9 mouse cellular contexts compared by ENCODE assay signal in the genomic region with DNA sequence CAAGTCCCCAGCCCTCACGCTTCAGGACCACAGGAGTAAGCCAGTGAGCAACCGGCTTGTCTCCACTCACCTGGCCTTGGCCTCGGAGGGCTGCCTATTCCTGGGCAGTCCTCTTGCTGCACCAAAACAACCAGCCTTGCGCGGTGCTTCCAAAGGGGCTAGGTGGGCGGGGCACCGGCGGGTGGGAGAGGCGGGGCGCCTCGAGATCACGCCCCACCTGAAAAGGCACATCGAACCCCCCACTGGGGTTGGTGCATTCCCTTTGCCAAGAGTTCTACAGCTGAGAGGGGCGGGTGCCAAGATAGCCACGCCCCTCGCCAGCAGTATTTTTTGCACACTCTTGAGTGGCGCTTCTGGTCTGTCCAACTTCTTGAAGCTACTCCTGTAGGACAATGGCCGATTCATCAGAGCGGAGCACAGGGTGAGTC. TPM values are rescaled to one million over a fixed set of nuclear protein-coding genes. Genes with fewer than 3 reads are reported as not detected.
A peak's percentile ranks its signal among the peaks of the same experiment; 100 is the strongest.
DNase-seq lines count a peak whose midpoint lies in the region; ATAC-seq lines count a peak whose summit lies in the region.
"Had no signal": no experiment of that assay in that cellular context is flagged by ENCODE, and none has a peak within 500 bp of the region (broad histone marks: within the 10 kb centered on the region; RNA-seq: fewer than 3 reads in every experiment).

No protein-coding gene starts in this region.

- no peaks in the 10 kb centered on the region for H3K9me3 ChIP-seq in heart, embryonic 14.5 days (ENCODE audit: control insufficient read depth, low read length)
- H3K9me3 ChIP-seq in embryonic facial prominence, embryonic 15.5 days (replicated peaks): no peaks in the 10 kb centered on the region
- H3K9me3 ChIP-seq: G1E had no signal

- no peaks in the 10 kb centered on the region for H3K36me3 ChIP-seq in heart, embryonic 14.5 days (ENCODE audit: control insufficient read depth, insufficient read depth, low read length)
- no peaks in the 10 kb centered on the region for H3K36me3 ChIP-seq in embryonic facial prominence, embryonic 15.5 days
- H3K36me3 ChIP-seq: G1E had no signal

- WGBS in heart, embryonic 14.5 days: 5% methylated on average over 19 of the region's 19 CpGs
- WGBS in embryonic facial prominence, embryonic 15.5 days: 4% methylated on average over 19 of the region's 19 CpGs

- H3K4me3 ChIP-seq in heart, embryonic 14.5 days (ENCODE audit: control insufficient read depth in 1 of 2, insufficient read depth in 1 of 2, low read depth in 1 of 2, low read length in 2 of 2): 0 out of 4 replicates have a peak overlapping the region, but pooled peaks of 1 of the 2 experiments have one; percentile 8
- H3K4me3 ChIP-seq in embryonic facial prominence, embryonic 15.5 days (replicated peaks): peak overlapping the region; percentile 16; the same call in 1 of the 2 replicates

- DNase-seq in heart, postnatal 14 days: no peak
- DNase-seq in kidney, postnatal 25 days: peak; percentile 26 to 60
- no peak for DNase-seq in spleen, adult 12 weeks (ENCODE audit: low spot score)
- DNase-seq in layer of hippocampus, adult 18-20 months (ENCODE audit: low spot score in 2 of 2): no peak
- DNase-seq in urinary bladder, postnatal 36 days (ENCODE audit: low spot score in 2 of 2): no peak

- no peak overlapping the region for H3K9ac ChIP-seq in heart, embryonic 14.5 days (ENCODE audit: low read length)
- H3K9ac ChIP-seq in embryonic facial prominence, embryonic 15.5 days: no peak overlapping the region

- ATAC-seq in heart, embryonic 14.5 days (ENCODE audit: insufficient number of reproducible peaks, insufficient read depth, low FRiP score, low read depth): 0 out of 2 replicates have a peak, but pooled peaks have one; percentile 29
- no peak for ATAC-seq in embryonic facial prominence, embryonic 15.5 days (ENCODE audit: insufficient number of reproducible peaks, low FRiP score, low TSS enrichment, low read depth)
- ATAC-seq in megakaryocyte progenitor cell, adult 5-6 weeks (replicated peaks; ENCODE audit: poor library complexity): peak; percentile 47

- no peak overlapping the region for H3K27ac ChIP-seq in heart, embryonic 14.5 days (replicated peaks in 1 of 2; ENCODE audit: control insufficient read depth in 1 of 2, insufficient read depth in 1 of 2, low read depth in 2 of 2, low read length in 2 of 2)
- no peak overlapping the region for H3K27ac ChIP-seq in embryonic facial prominence, embryonic 15.5 days (replicated peaks)

- no peaks in the 10 kb centered on the region; a peak in 1 of 4 replicates for H3K4me1 ChIP-seq in heart, embryonic 14.5 days (ENCODE audit: control insufficient read depth in 2 of 2, insufficient read depth in 2 of 2, low read length in 2 of 2)
- H3K4me1 ChIP-seq in embryonic facial prominence, embryonic 15.5 days: peaks cover 7% of the 10 kb centered on the region; the same call in 1 of the 2 replicates

- peak overlapping the region; percentile 51 for H3K4me2 ChIP-seq in heart, embryonic 14.5 days (ENCODE audit: low read length)
- peak overlapping the region; percentile 44 for H3K4me2 ChIP-seq in embryonic facial prominence, embryonic 15.5 days (replicated peaks)

- intact Hi-C loops in heart, postnatal 14 days (cut with DNase I): loop anchor here (5.0 kb wide), 1 partner anchor 474 kb away; no protein-coding TSS in a partner anchor

- H3K27me3 ChIP-seq in heart, embryonic 14.5 days (ENCODE audit: control insufficient read depth, insufficient read depth, low read length): no peaks in the 10 kb centered on the region; the same call in 1 of the 2 replicates
- H3K27me3 ChIP-seq in embryonic facial prominence, embryonic 15.5 days: no peaks in the 10 kb centered on the region; the same call in 1 of the 2 replicates

RNA-seq across cellular contexts. Expression of a gene that starts 16.2 kb away (rescaled TPM):
- 0.61 and 1.4 TPM in 2 replicates for polyA plus RNA-seq in heart, embryonic 14.5 days (2014; fragmentation: Nextera tagmentation; extraction: Ambion mirVana)
- total RNA-seq in heart, postnatal 14 days (2021): 1 to 10 TPM; 1.4 to 5.7 TPM
- polyA plus RNA-seq in embryonic facial prominence, embryonic 15.5 days (2015; fragmentation: Nextera tagmentation; extraction: Ambion mirVana): 8.1 and 9.8 TPM in 2 replicates
- 49.8 and 51.5 TPM in 2 replicates for total RNA-seq in megakaryocyte progenitor cell, adult 5-6 weeks (2015)
- 83.6 and 91.1 TPM in 2 replicates for total RNA-seq in megakaryocyte progenitor cell, adult 5-6 weeks (2017)
- total RNA-seq in layer of hippocampus, adult 18-20 months (2021): 10 to 100 TPM; 94.9 to 99.9 TPM

RNA-seq across cellular contexts. Expression of a gene that starts 40.1 kb away (rescaled TPM):
- polyA plus RNA-seq in heart, embryonic 14.5 days (2014; fragmentation: Nextera tagmentation; extraction: Ambion mirVana): 3.0 and 3.1 TPM in 2 replicates
- total RNA-seq in heart, postnatal 14 days (2021): 10 to 100 TPM in 1 of 2 experiments, 1 to 10 TPM in 1; 9.4 to 11.4 TPM
- polyA plus RNA-seq in embryonic facial prominence, embryonic 15.5 days (2015; fragmentation: Nextera tagmentation; extraction: Ambion mirVana): 1.1 and 1.4 TPM in 2 replicates
- total RNA-seq in megakaryocyte progenitor cell, adult 5-6 weeks (2015): 0.15 and 0.54 TPM in 2 replicates
- total RNA-seq in megakaryocyte progenitor cell, adult 5-6 weeks (2017): 0.12 and 0.34 TPM in 2 replicates
- total RNA-seq in layer of hippocampus, adult 18-20 months (2021): under 1 TPM; 0.33 to 0.59 TPM
- polyA plus RNA-seq: G1E had no signal

RNA-seq across cellular contexts. Expression of a gene that starts 52.7 kb away (rescaled TPM):
- 2.4 and 2.7 TPM in 2 replicates for polyA plus RNA-seq in heart, embryonic 14.5 days (2014; fragmentation: Nextera tagmentation; extraction: Ambion mirVana)
- 1 to 10 TPM; 5.0 to 7.0 TPM for total RNA-seq in heart, postnatal 14 days (2021)
- 1.1 TPM in 2 replicates for polyA plus RNA-seq in embryonic facial prominence, embryonic 15.5 days (2015; fragmentation: Nextera tagmentation; extraction: Ambion mirVana)
- 7.1 and 7.2 TPM in 2 replicates for total RNA-seq in megakaryocyte progenitor cell, adult 5-6 weeks (2015)
- total RNA-seq in megakaryocyte progenitor cell, adult 5-6 weeks (2017): 1.2 and 1.8 TPM in 2 replicates
- total RNA-seq in layer of hippocampus, adult 18-20 months (2021): 1 to 10 TPM; 1.7 to 1.8 TPM

Comparison
In these comparisons a context has a peak if more than half of its experiments do, and no peak if none do; other contexts are left out.
1. DNase-seq: peak in kidney, postnatal 25 days (2 of 2); none in heart, postnatal 14 days (0 of 2), spleen, adult 12 weeks (single experiment), layer of hippocampus, adult 18-20 months (0 of 2) and urinary bladder, postnatal 36 days (0 of 2).
2. RNA of a gene that starts 16.2 kb away (total RNA-seq): 94.9 to 99.9 TPM in layer of hippocampus, adult 18-20 months and 49.8 to 91.1 TPM in megakaryocyte progenitor cell, adult 5-6 weeks; 1.4 to 5.7 TPM in heart, postnatal 14 days; every median in the first group is over 4 times any median in the second.
3. RNA of a gene that starts 40.1 kb away (total RNA-seq): 9.4 to 11.4 TPM in heart, postnatal 14 days; 0.33 to 0.59 TPM in layer of hippocampus, adult 18-20 months and 0.12 to 0.54 TPM in megakaryocyte progenitor cell, adult 5-6 weeks; every median in the first group is over 4 times any median in the second.